Mouse (Mus musculus) heart, adult 18-20 months (tissue): ENCODE measurements around the gene Cap2. TPM values are rescaled to one million over a fixed set of nuclear protein-coding genes. Genes with fewer than 3 reads are reported as not detected.

Experiments
- DNase-seq, 2 experiments: peaks; one replicate each; pipeline ENCODE4 v3.0.0; 2021 to 2022; ENCODE audit warnings: mixed read lengths in 1 of 2
- total RNA-seq, 2 experiments: library from RNA; stranded (reverse); gene quantifications; 2 replicates each; pipeline ENCODE4 v1.2.3; 2021

Gene Cap2
- total RNA-seq, 2 experiments from 2014 or later: 133 to 144 TPM

- no peak for DNase-seq
Measured at GRCm38 (mm10) chr13:46525295-46526255, 23.9 kb downstream of the Cap2 start.

- no peak for DNase-seq
Measured at GRCm38 (mm10) chr13:46526645-46527044, 25.0 kb downstream of the Cap2 start.

GRCm38 (mm10) chr13:46527340-46527739, 25.7 kb downstream of the Cap2 start:
- DNase-seq: no peak

- DNase-seq: no peak
Measured at GRCm38 (mm10) chr13:46529037-46529436, 27.4 kb downstream of the Cap2 start.

GRCm38 (mm10) chr13:46530546-46530945, 28.9 kb downstream of the Cap2 start:
- DNase-seq: no peak

- DNase-seq: no peak
Measured at GRCm38 (mm10) chr13:46531676-46532075, 30.0 kb downstream of the Cap2 start.

- no peak for DNase-seq
Measured at GRCm38 (mm10) chr13:46532276-46532675, 30.6 kb downstream of the Cap2 start.

GRCm38 (mm10) chr13:46533342-46534129, 31.9 kb downstream of the Cap2 start:
- no peak for DNase-seq

- peak in 1 of 2 experiments; percentile 28 for DNase-seq
Measured at GRCm38 (mm10) chr13:46534171-46534968, 32.7 kb downstream of the Cap2 start.

GRCm38 (mm10) chr13:46534969-46535785, 33.5 kb downstream of the Cap2 start:
- DNase-seq: no peak

- no peak for DNase-seq
Measured at GRCm38 (mm10) chr13:46539284-46539683, 37.6 kb downstream of the Cap2 start.

- DNase-seq: no peak
Measured at GRCm38 (mm10) chr13:46540943-46541342, 39.3 kb downstream of the Cap2 start.

- no peak for DNase-seq
Measured at GRCm38 (mm10) chr13:46542782-46543181, 41.1 kb downstream of the Cap2 start.

GRCm38 (mm10) chr13:46544608-46545007, 43.0 kb downstream of the Cap2 start:
- DNase-seq: no peak

GRCm38 (mm10) chr13:46545081-46545480, 43.4 kb downstream of the Cap2 start:
- no peak for DNase-seq

GRCm38 (mm10) chr13:46546846-46547245, 45.2 kb downstream of the Cap2 start:
- no peak for DNase-seq

- no peak for DNase-seq
Measured at GRCm38 (mm10) chr13:46547253-46547652, 45.6 kb downstream of the Cap2 start.

GRCm38 (mm10) chr13:46548132-46548531, 46.5 kb downstream of the Cap2 start:
- DNase-seq: peak in 1 of 2 experiments; percentile 14

GRCm38 (mm10) chr13:46548600-46549179, 47.0 kb downstream of the Cap2 start:
- DNase-seq: no peak

GRCm38 (mm10) chr13:46550627-46551026, 49.0 kb downstream of the Cap2 start:
- DNase-seq: no peak

GRCm38 (mm10) chr13:46554736-46555135, 53.1 kb downstream of the Cap2 start:
- DNase-seq: no peak
